9 mouse cellular contexts compared by ENCODE assay signal in the genomic region with DNA sequence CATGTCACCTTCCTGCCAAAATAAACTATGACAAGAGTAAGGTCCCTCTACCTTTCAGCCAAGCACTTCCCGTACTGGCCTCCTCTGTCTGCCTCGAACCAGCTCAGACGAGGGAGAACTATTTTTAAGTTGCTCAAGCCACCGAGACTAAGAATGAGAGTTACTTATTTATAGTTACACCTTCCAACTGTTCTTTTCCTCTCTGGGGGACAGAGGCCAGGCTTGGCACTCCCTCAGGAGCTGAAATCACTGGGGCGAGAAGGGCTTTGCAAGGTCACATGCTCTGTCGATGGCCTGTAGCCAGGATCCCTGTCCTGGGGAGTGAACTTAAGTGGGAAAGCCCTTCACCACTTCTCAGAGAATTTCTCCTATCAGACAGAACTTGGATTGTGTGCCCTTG.
DNase-seq lines count a peak whose midpoint lies in the region; ATAC-seq and TF ChIP-seq lines count a peak whose summit lies in the region.
"Had no signal": no experiment of that assay in that cellular context is flagged by ENCODE, and none has a peak within 500 bp of the region (broad histone marks: within the 10 kb centered on the region; RNA-seq: fewer than 3 reads in every experiment).

No protein-coding gene starts in this region.

- no peak overlapping the region for H3K4me3 ChIP-seq in lung, postnatal 0 days (ENCODE audit: low read depth, low read length)
- H3K4me3 ChIP-seq in forebrain, embryonic 11.5 days (ENCODE audit: low read depth, low read length) = no peak overlapping the region
- H3K4me3 ChIP-seq: erythroblast, embryonic 14.5 days had no signal

- no peaks in the 10 kb centered on the region for H3K27me3 ChIP-seq in lung, postnatal 0 days (replicated peaks; ENCODE audit: insufficient read depth, low read length)
- no peaks in the 10 kb centered on the region for H3K27me3 ChIP-seq in forebrain, embryonic 11.5 days (ENCODE audit: control insufficient read depth, insufficient read depth, low read length)

- TF ChIP-seq EP300 in lung, postnatal 0 days (IDR thresholded peaks at IDR 0.05) = peak; percentile 69

- H3K9ac ChIP-seq in lung, postnatal 0 days (replicated peaks; ENCODE audit: low read depth) = no peak overlapping the region
- no peak overlapping the region for H3K9ac ChIP-seq in forebrain, embryonic 11.5 days (ENCODE audit: low read length)

- no peaks in the 10 kb centered on the region for H3K9me3 ChIP-seq in lung, postnatal 0 days (ENCODE audit: low read length)
- H3K9me3 ChIP-seq in forebrain, embryonic 11.5 days (ENCODE audit: control insufficient read depth, low read length) = no peaks in the 10 kb centered on the region

- DNase-seq in adrenal gland, adult 18-20 months (ENCODE audit: low spot score in 2 of 2) = peak; percentile 60 to 67
- DNase-seq in fibroblast of lung, adult 2 months (ENCODE audit: low read depth) = peak; percentile 87
- DNase-seq in heart, postnatal 4 days = peak; percentile 91
- peak; percentile 87 for DNase-seq in lung, postnatal 0 days (ENCODE audit: low spot score)
- no peak for DNase-seq in MN1 (ENCODE audit: low spot score)
- DNase-seq in retina, postnatal 1 day = no peak
- no peak for DNase-seq in forebrain, embryonic 11.5 days (ENCODE audit: low spot score)

- H3K4me2 ChIP-seq in lung, postnatal 0 days (replicated peaks; ENCODE audit: low read depth, low read length) = no peak overlapping the region
- H3K4me2 ChIP-seq in forebrain, embryonic 11.5 days (ENCODE audit: low read depth, low read length, severe bottlenecking) = no peak overlapping the region

- WGBS in lung, postnatal 0 days = 17% methylated on average over 6 of the region's 6 CpGs
- 76% methylated on average over 6 of the region's 6 CpGs for WGBS in forebrain, embryonic 11.5 days

- peaks cover 26% of the 10 kb centered on the region for H3K36me3 ChIP-seq in lung, postnatal 0 days (ENCODE audit: insufficient read depth, low read length)
- peaks cover 4% of the 10 kb centered on the region; the same call in 1 of the 2 replicates for H3K36me3 ChIP-seq in forebrain, embryonic 11.5 days (ENCODE audit: control insufficient read depth, insufficient read depth, low read length)

- TF ChIP-seq CTCF in lung, postnatal 0 days (IDR thresholded peaks at IDR 0.05) = no peak

- peak overlapping the region; percentile 82 for H3K27ac ChIP-seq in lung, postnatal 0 days (ENCODE audit: low read length)
- H3K27ac ChIP-seq in forebrain, embryonic 11.5 days (ENCODE audit: low read depth, low read length) = no peak overlapping the region

- H3K4me1 ChIP-seq in lung, postnatal 0 days (ENCODE audit: insufficient read depth, low read depth, low read length) = peaks cover 53% of the 10 kb centered on the region; the same call in 1 of the 2 replicates
- H3K4me1 ChIP-seq in forebrain, embryonic 11.5 days (replicated peaks; ENCODE audit: control insufficient read depth, insufficient read depth, low read length) = no peaks in the 10 kb centered on the region; the same call in 1 of the 2 replicates

- peak; percentile 70 for ATAC-seq in lung, postnatal 0 days
- no peak for ATAC-seq in forebrain, embryonic 11.5 days (replicated peaks; ENCODE audit: low FRiP score)
- no peak for ATAC-seq in monocyte, adult 5-6 weeks (replicated peaks; ENCODE audit: insufficient number of reproducible peaks, low FRiP score, low TSS enrichment, poor library complexity, severe bottlenecking)

Comparison
In these comparisons a context has a peak if more than half of its experiments do, and no peak if none do; other contexts are left out.
1. DNase-seq: peak in adrenal gland, adult 18-20 months (2 of 2), fibroblast of lung, adult 2 months (single experiment), heart, postnatal 4 days (single experiment) and lung, postnatal 0 days (single experiment); none in MN1 (single experiment), retina, postnatal 1 day (single experiment) and forebrain, embryonic 11.5 days (single experiment).